Mouse (Mus musculus) CH12.LX (cell line): ENCODE results near the gene Lrrc23.

Experiments
- CTCF ChIP-seq, 2 experiments: IDR thresholded peaks in 1 of 2; conservative IDR thresholded peaks in 1 of 2; 2 replicates each; pipeline ENCODE4 v1.5.1; 2011 to 2012; ENCODE audit warnings: low read depth in 2 of 2, low read length in 2 of 2, improper control_type of control experiment in 1 of 2, inconsistent platforms in 1 of 2, mild to moderate bottlenecking in 1 of 2, moderate library complexity in 1 of 2
- E2F4 ChIP-seq: IDR thresholded peaks from 2 replicates; pipeline ENCODE4 v1.6.1; 2011; ENCODE audit warnings: low read depth, low read length, improper control_type of control experiment; ENCODE audit not compliant: insufficient replicate concordance
- EP300 ChIP-seq: IDR thresholded peaks from 2 replicates; pipeline ENCODE4 v1.6.1; 2011; ENCODE audit warnings: low read length, improper control_type of control experiment
- GABPA ChIP-seq: IDR thresholded peaks from 2 replicates; pipeline ENCODE4 v1.6.1; 2012; ENCODE audit warnings: low read depth, low read length, improper control_type of control experiment, inconsistent platforms; ENCODE audit not compliant: insufficient replicate concordance
- KAT2A ChIP-seq: IDR thresholded peaks from 2 replicates; pipeline ENCODE4 v1.6.1; 2012; ENCODE audit warnings: low read length, improper control_type of control experiment, inconsistent platforms; ENCODE audit not compliant: insufficient replicate concordance
- MAFK ChIP-seq: IDR thresholded peaks from 2 replicates; pipeline ENCODE4 v1.6.1; 2011; ENCODE audit warnings: low read length, improper control_type of control experiment; ENCODE audit not compliant: insufficient replicate concordance
- NELFE ChIP-seq: IDR thresholded peaks from 2 replicates; pipeline ENCODE4 v1.6.1; 2011; ENCODE audit warnings: low read depth, low read length, improper control_type of control experiment
- POLR2A ChIP-seq: IDR thresholded peaks from 2 replicates; pipeline ENCODE4 v1.6.1; 2011; ENCODE audit warnings: low read depth, mild to moderate bottlenecking, improper control_type of control experiment, low read length
- POLR2AphosphoS2 ChIP-seq: IDR thresholded peaks from 2 replicates; pipeline ENCODE4 v1.6.1; 2011; ENCODE audit warnings: low read depth, low read length, improper control_type of control experiment
- USF1 ChIP-seq: IDR thresholded peaks from 2 replicates; pipeline ENCODE4 v1.6.1; 2014; ENCODE audit warnings: low read depth, mild to moderate bottlenecking, inconsistent platforms, low read length, improper control_type of control experiment
- USF2 ChIP-seq: conservative IDR thresholded peaks from 2 replicates; pipeline ENCODE4 v1.6.1; 2011; ENCODE audit warnings: low read depth, low read length, improper control_type of control experiment
- ZKSCAN1 ChIP-seq: IDR thresholded peaks from 2 replicates; pipeline ENCODE4 v1.6.1; 2012; ENCODE audit warnings: low read depth, inconsistent platforms, low read length, improper control_type of control experiment, borderline replicate concordance

DNA sequence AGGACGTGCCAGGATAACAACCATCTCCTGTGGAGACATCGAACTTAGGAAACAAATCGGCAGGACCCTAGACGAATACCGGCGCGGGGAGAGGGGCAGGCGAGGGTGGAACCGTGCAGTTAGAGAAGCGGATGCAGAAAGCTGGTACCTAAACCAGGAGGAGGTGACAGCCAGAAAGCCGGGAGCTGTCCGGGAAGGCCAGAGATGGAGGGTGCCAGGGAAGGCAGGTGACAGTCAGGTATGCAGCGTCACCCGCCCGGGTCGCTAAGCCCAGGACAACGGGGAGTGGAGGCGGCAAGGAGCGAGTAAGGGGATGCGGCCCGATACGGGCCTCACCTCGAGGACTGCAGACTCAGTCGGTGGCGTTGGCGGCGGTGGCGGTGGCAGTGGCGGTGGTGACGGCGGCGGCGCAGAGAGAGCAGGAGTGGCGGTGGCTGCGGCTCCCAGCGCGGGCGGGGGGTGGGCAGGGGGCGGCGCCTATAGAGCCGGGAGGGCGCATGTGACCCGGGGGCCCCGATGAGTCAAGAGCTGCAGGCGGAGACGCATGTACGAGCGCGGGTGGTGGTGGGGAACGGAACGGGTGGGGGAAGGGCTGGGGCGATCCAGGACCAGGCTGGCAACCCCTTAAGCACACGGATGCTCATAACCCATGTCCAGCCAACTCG is 10.3 kb downstream of the Lrrc23 start, which contains the start of gene Eno2:
- peak; percentile 41; the same call in 1 of the 2 replicates for TF ChIP-seq POLR2A
- no peak for TF ChIP-seq CTCF (conservative IDR thresholded peaks at IDR 0.05 in 1 of 2, IDR thresholded peaks at IDR 0.05 in 1 of 2; ENCODE audit: low read depth in 2 of 2, low read length in 2 of 2)
- TF ChIP-seq USF1: peak; percentile 70
- no peak for TF ChIP-seq MAFK
- no peak for TF ChIP-seq ZKSCAN1
- 0 out of 2 replicates have a peak, but pooled peaks have one; percentile 17 for TF ChIP-seq NELFE
- no peak for TF ChIP-seq EP300
- no peak for TF ChIP-seq KAT2A
- TF ChIP-seq GABPA: no peak
- TF ChIP-seq E2F4: no peak
- TF ChIP-seq POLR2AphosphoS2: no peak; the same call in 1 of the 2 replicates
- TF ChIP-seq USF2: no peak; the same call in 1 of the 2 replicates
